Mouse (Mus musculus): ENCODE data around the gene Fndc9.

DNA sequence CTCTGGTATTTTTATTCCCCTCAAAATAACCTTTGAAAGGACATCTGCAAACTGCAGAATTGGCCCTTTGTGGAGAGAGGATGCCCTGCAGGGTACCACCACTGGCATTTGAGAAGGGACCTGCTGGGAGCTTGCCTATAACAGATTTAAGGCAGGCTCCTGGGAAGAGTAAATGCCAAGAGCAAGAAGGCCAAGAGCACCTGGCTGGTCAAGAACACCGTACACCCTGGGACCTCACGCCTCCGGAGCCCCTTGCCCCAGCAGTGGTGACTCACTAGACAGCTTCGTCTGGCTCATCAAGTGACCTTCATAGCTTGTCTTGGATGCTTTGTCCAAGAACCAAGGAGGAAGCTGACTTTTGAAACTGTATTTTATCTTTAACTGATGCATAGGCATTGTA, 2.5 kb upstream of the Fndc9 start:
- TF ChIP-seq CTCF (conservative IDR thresholded peaks at IDR 0.05; ENCODE audit: low read length) (no peak), POU5F1 (IDR thresholded peaks at IDR 0.05; ENCODE audit: borderline replicate concordance, low read length) (no peak), NANOG (IDR thresholded peaks at IDR 0.05; ENCODE audit: borderline replicate concordance, low read length) (no peak)

All from E14TG2a.4 (cell line).